Mouse (Mus musculus) C2C12 (cell line): ENCODE measurements around the gene Abhd12b.

Source experiments
- CTCF ChIP-seq: IDR thresholded peaks from one replicate; pipeline ENCODE4 v1.5.1; 2011; ENCODE audit not compliant: control insufficient read depth, insufficient read depth, insufficient read length
- MAX ChIP-seq: IDR thresholded peaks from one replicate; pipeline ENCODE4 v1.6.1; 2011; ENCODE audit warnings: mild to moderate bottlenecking, control low read depth

- TF ChIP-seq CTCF (no peak), MAX (no peak)
These were observed 9.1 kb upstream of the Abhd12b start for GRCm38 (mm10) chr12:70144637-70145448.
